In genomic region chr19:11811688-11812365, GRCm38 (mm10) we compare ENCODE assay signal across 10 mouse cellular contexts. TPM values are rescaled to one million over a fixed set of nuclear protein-coding genes. Genes with fewer than 3 reads are reported as not detected.
DNase-seq lines count a peak whose midpoint lies in the region; ATAC-seq lines count a peak whose summit lies in the region.
"Had no signal": no experiment of that assay in that cellular context is flagged by ENCODE, and none has a peak within 500 bp of the region (broad histone marks: within the 10 kb centered on the region; RNA-seq: fewer than 3 reads in every experiment).

No protein-coding gene starts in this region.

- no peak overlapping the region for H3K4me3 ChIP-seq in heart, embryonic 11.5 days (ENCODE audit: low read depth, low read length)
- no peak overlapping the region for H3K4me3 ChIP-seq in forebrain, embryonic 13.5 days
- no peak overlapping the region for H3K4me3 ChIP-seq in kidney, embryonic 14.5 days (ENCODE audit: low read length)
- H3K4me3 ChIP-seq in neural tube, embryonic 12.5 days, result no peak overlapping the region
- H3K4me3 ChIP-seq: megakaryocyte, embryonic 14.5 days had no signal

- WGBS in heart, embryonic 11.5 days (ENCODE audit: insufficient replicate concordance), result 35% methylated on average over 5 of the region's 5 CpGs
- WGBS in forebrain, embryonic 13.5 days, result 30% methylated on average over 5 of the region's 5 CpGs
- WGBS in kidney, embryonic 14.5 days, result 32% methylated on average over 5 of the region's 5 CpGs
- WGBS in neural tube, embryonic 12.5 days, result 58% methylated on average over 5 of the region's 5 CpGs

- H3K27ac ChIP-seq in heart, embryonic 11.5 days (ENCODE audit: low read depth, low read length), result no peak overlapping the region
- no peak overlapping the region for H3K27ac ChIP-seq in forebrain, embryonic 13.5 days
- no peak overlapping the region for H3K27ac ChIP-seq in kidney, embryonic 14.5 days (ENCODE audit: low read depth, low read length)
- H3K27ac ChIP-seq in neural tube, embryonic 12.5 days, result no peak overlapping the region

- H3K9ac ChIP-seq in heart, embryonic 11.5 days (ENCODE audit: low read depth, low read length), result no peak overlapping the region
- no peak overlapping the region for H3K9ac ChIP-seq in forebrain, embryonic 13.5 days
- H3K9ac ChIP-seq in kidney, embryonic 14.5 days (ENCODE audit: low read depth, low read length), result no peak overlapping the region
- H3K9ac ChIP-seq in neural tube, embryonic 12.5 days, result no peak overlapping the region

- DNase-seq in heart, postnatal 36 days, result no peak
- no peak for DNase-seq in frontal cortex, adult 2 months (ENCODE audit: extremely low spot score in 1 of 2, low spot score in 1 of 2)
- no peak for DNase-seq in right cerebral cortex, postnatal 4 days
- no peak for DNase-seq in right cerebral cortex, postnatal 10 days (ENCODE audit: low spot score in 2 of 2)

- H3K4me2 ChIP-seq in heart, embryonic 11.5 days, result no peak overlapping the region
- H3K4me2 ChIP-seq in forebrain, embryonic 13.5 days, result no peak overlapping the region
- H3K4me2 ChIP-seq in kidney, embryonic 14.5 days (replicated peaks; ENCODE audit: low read depth, low read length), result no peak overlapping the region
- H3K4me2 ChIP-seq in neural tube, embryonic 12.5 days (replicated peaks), result no peak overlapping the region

- intact Hi-C loops in heart, postnatal 36 days (cut with DNase I), result no loop called here

- no peaks in the 10 kb centered on the region for H3K27me3 ChIP-seq in heart, embryonic 11.5 days (ENCODE audit: control insufficient read depth, insufficient read depth, low read length)
- peaks cover 15% of the 10 kb centered on the region; the same call in 1 of the 2 replicates for H3K27me3 ChIP-seq in forebrain, embryonic 13.5 days
- H3K27me3 ChIP-seq in kidney, embryonic 14.5 days (ENCODE audit: control insufficient read depth, insufficient read depth, low read length), result no peaks in the 10 kb centered on the region
- H3K27me3 ChIP-seq in neural tube, embryonic 12.5 days (replicated peaks), result peaks cover 10% of the 10 kb centered on the region

- no peaks in the 10 kb centered on the region for H3K9me3 ChIP-seq in heart, embryonic 11.5 days (replicated peaks; ENCODE audit: control insufficient read depth, low read length)
- H3K9me3 ChIP-seq in forebrain, embryonic 13.5 days (replicated peaks), result no peaks in the 10 kb centered on the region
- H3K9me3 ChIP-seq in kidney, embryonic 14.5 days (ENCODE audit: control insufficient read depth, low read length), result no peaks in the 10 kb centered on the region
- H3K9me3 ChIP-seq in neural tube, embryonic 12.5 days, result no peaks in the 10 kb centered on the region
- H3K9me3 ChIP-seq: megakaryocyte, embryonic 14.5 days had no signal

- H3K36me3 ChIP-seq in heart, embryonic 11.5 days (ENCODE audit: control insufficient read depth, insufficient read depth, low read length), result no peaks in the 10 kb centered on the region
- H3K36me3 ChIP-seq in forebrain, embryonic 13.5 days (ENCODE audit: poor library complexity, severe bottlenecking), result no peaks in the 10 kb centered on the region
- no peaks in the 10 kb centered on the region for H3K36me3 ChIP-seq in kidney, embryonic 14.5 days (ENCODE audit: control insufficient read depth, insufficient read depth, low read length)
- H3K36me3 ChIP-seq in neural tube, embryonic 12.5 days, result no peaks in the 10 kb centered on the region

- peak; percentile 56 for ATAC-seq in heart, embryonic 11.5 days (replicated peaks; ENCODE audit: insufficient number of reproducible peaks, low FRiP score, low TSS enrichment)
- ATAC-seq in forebrain, embryonic 13.5 days, result peak; percentile 92
- peak; percentile 90 for ATAC-seq in kidney, embryonic 14.5 days (ENCODE audit: low FRiP score, low TSS enrichment)
- peak; percentile 86 for ATAC-seq in neural tube, embryonic 12.5 days (ENCODE audit: low FRiP score, low read depth)

- no peaks in the 10 kb centered on the region; the same call in 1 of the 2 replicates for H3K4me1 ChIP-seq in heart, embryonic 11.5 days (ENCODE audit: control insufficient read depth, insufficient read depth, low read length)
- peaks cover 3% of the 10 kb centered on the region; the same call in 1 of the 2 replicates for H3K4me1 ChIP-seq in forebrain, embryonic 13.5 days
- H3K4me1 ChIP-seq in kidney, embryonic 14.5 days (ENCODE audit: control insufficient read depth, insufficient read depth, low read length), result peaks cover 8% of the 10 kb centered on the region; the same call in 1 of the 2 replicates
- H3K4me1 ChIP-seq in neural tube, embryonic 12.5 days, result no peaks in the 10 kb centered on the region

RNA-seq across cellular contexts. Expression of gene Stx3, which starts 7.4 kb away (rescaled TPM):
- polyA plus RNA-seq in heart, embryonic 11.5 days (2014; fragmentation: Nextera tagmentation; extraction: Ambion mirVana), result 8.3 and 9.9 TPM in 2 replicates
- 1 to 10 TPM; 4.5 to 5.7 TPM for total RNA-seq in heart, postnatal 36 days (2021)
- polyA plus RNA-seq in forebrain, embryonic 13.5 days (2015; fragmentation: Nextera tagmentation; extraction: Ambion mirVana), result 6.5 and 8.2 TPM in 2 replicates
- 19.8 and 20.9 TPM in 2 replicates for polyA plus RNA-seq in kidney, embryonic 14.5 days (2014; fragmentation: Nextera tagmentation; extraction: Ambion mirVana)
- polyA plus RNA-seq in neural tube, embryonic 12.5 days (2016; fragmentation: Nextera tagmentation; extraction: Ambion mirVana), result 4.7 and 4.9 TPM in 2 replicates
- polyA plus RNA-seq in frontal cortex, adult 2 months (2012; rRNA removed), result 39.5 and 44.2 TPM in 2 replicates

RNA-seq across cellular contexts. Expression of gene Olfr1417, which starts 27.2 kb away (rescaled TPM):
- 0.15 TPM in 1 of 2 replicates, not detected in the other for polyA plus RNA-seq in heart, embryonic 11.5 days (2014; fragmentation: Nextera tagmentation; extraction: Ambion mirVana)
- not detected for total RNA-seq in heart, postnatal 36 days (2021)
- 0.12 TPM in 1 of 2 replicates, not detected in the other for polyA plus RNA-seq in forebrain, embryonic 13.5 days (2015; fragmentation: Nextera tagmentation; extraction: Ambion mirVana)
- polyA plus RNA-seq in kidney, embryonic 14.5 days (2014; fragmentation: Nextera tagmentation; extraction: Ambion mirVana), result 0.12 TPM in 1 of 2 replicates, not detected in the other
- not detected in 2 replicates for polyA plus RNA-seq in neural tube, embryonic 12.5 days (2016; fragmentation: Nextera tagmentation; extraction: Ambion mirVana)
- 0.18 TPM in 1 of 2 replicates, not detected in the other for polyA plus RNA-seq in frontal cortex, adult 2 months (2012; rRNA removed)
- total RNA-seq: CH12.LX had no signal

RNA-seq across cellular contexts. Expression of gene Mrpl16, which starts 41.6 kb away (rescaled TPM):
- polyA plus RNA-seq in heart, embryonic 11.5 days (2014; fragmentation: Nextera tagmentation; extraction: Ambion mirVana), result 78.5 and 82.0 TPM in 2 replicates
- 100 to 1,000 TPM; 102 to 104 TPM for total RNA-seq in heart, postnatal 36 days (2021)
- polyA plus RNA-seq in forebrain, embryonic 13.5 days (2015; fragmentation: Nextera tagmentation; extraction: Ambion mirVana), result 46.1 and 48.2 TPM in 2 replicates
- polyA plus RNA-seq in kidney, embryonic 14.5 days (2014; fragmentation: Nextera tagmentation; extraction: Ambion mirVana), result 59.8 and 64.9 TPM in 2 replicates
- polyA plus RNA-seq in neural tube, embryonic 12.5 days (2016; fragmentation: Nextera tagmentation; extraction: Ambion mirVana), result 42.3 and 44.1 TPM in 2 replicates
- 36.4 and 41.1 TPM in 2 replicates for polyA plus RNA-seq in frontal cortex, adult 2 months (2012; rRNA removed)

RNA-seq across cellular contexts. Expression of gene Olfr1418, which starts 49.0 kb away (rescaled TPM):
- polyA plus RNA-seq in heart, embryonic 11.5 days (2014; fragmentation: Nextera tagmentation; extraction: Ambion mirVana), result not detected in 2 replicates
- not detected for total RNA-seq in heart, postnatal 36 days (2021)
- polyA plus RNA-seq in forebrain, embryonic 13.5 days (2015; fragmentation: Nextera tagmentation; extraction: Ambion mirVana), result not detected in 2 replicates
- not detected in 2 replicates for polyA plus RNA-seq in kidney, embryonic 14.5 days (2014; fragmentation: Nextera tagmentation; extraction: Ambion mirVana)
- polyA plus RNA-seq in neural tube, embryonic 12.5 days (2016; fragmentation: Nextera tagmentation; extraction: Ambion mirVana), result not detected in 2 replicates
- polyA plus RNA-seq in frontal cortex, adult 2 months (2012; rRNA removed), result not detected in 2 replicates
- total RNA-seq: CH12.LX had no signal
